19 mouse cellular contexts compared by ENCODE assay signal in the genomic region with DNA sequence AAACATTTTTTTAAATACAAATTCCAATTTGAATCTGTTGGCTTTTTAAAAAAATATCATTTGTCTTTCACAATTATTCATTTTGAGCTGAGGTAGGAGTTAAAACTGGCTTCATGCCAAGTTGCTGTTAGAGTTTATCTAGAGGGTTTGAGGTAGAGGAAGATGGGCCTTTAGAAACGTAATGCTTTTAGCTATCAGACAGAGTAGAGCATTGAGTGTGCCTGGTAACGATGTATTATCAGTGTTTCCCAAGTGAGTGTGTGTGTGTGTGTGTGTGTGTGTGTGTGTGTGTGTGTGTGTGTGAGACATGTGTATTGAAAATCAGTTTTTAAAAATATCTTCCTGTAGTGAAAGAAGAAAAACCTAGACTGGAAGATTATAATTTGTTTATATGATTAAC.
"Had no signal": no experiment of that assay in that cellular context is flagged by ENCODE, and none has a peak within 500 bp of the region (broad histone marks: within the 10 kb centered on the region; RNA-seq: fewer than 3 reads in every experiment).

No protein-coding gene starts in this region.

- H3K27me3 ChIP-seq: megakaryocyte, embryonic 14.5 days; neural tube, embryonic 13.5 days; neural tube, embryonic 15.5 days had no signal

- H3K9ac ChIP-seq: liver, embryonic 14.5 days; lung, embryonic 14.5 days; neural tube, embryonic 13.5 days; neural tube, embryonic 15.5 days had no signal

- H3K27ac ChIP-seq: liver, embryonic 14.5 days; midbrain, embryonic 10.5 days; neural tube, embryonic 13.5 days; neural tube, embryonic 15.5 days had no signal

- ATAC-seq: midbrain, embryonic 16.5 days had no signal

- H3K9me3 ChIP-seq: megakaryocyte, embryonic 14.5 days; midbrain, embryonic 10.5 days; neural tube, embryonic 13.5 days; neural tube, embryonic 15.5 days had no signal

- H3K4me1 ChIP-seq: midbrain, embryonic 10.5 days; neural tube, embryonic 15.5 days had no signal

- H3K4me3 ChIP-seq: megakaryocyte, embryonic 14.5 days; midbrain, embryonic 10.5 days; myocyte; neural tube, embryonic 13.5 days; neural tube, embryonic 15.5 days had no signal

- H3K36me3 ChIP-seq: neural tube, embryonic 13.5 days; neural tube, embryonic 15.5 days had no signal

- DNase-seq: lung, adult 18-20 months; lung, embryonic 14.5 days; lung, postnatal 10 days; lung, postnatal 4 days; midbrain, embryonic 14.5 days; retina, postnatal 1 day; right cerebral cortex, adult 18-20 months; right cerebral cortex, postnatal 25 days; right cerebral cortex, postnatal 4 days; thymus, adult 18-20 months; thymus, postnatal 14 days; thymus, postnatal 36 days had no signal

- H3K4me2 ChIP-seq: lung, embryonic 14.5 days; neural tube, embryonic 13.5 days; neural tube, embryonic 15.5 days had no signal
